Mouse (Mus musculus) hindbrain, embryonic 12.5 days (tissue): Measurements from ENCODE around the gene Snx10. TPM values are rescaled to one million over a fixed set of nuclear protein-coding genes. Genes with fewer than 3 reads are reported as not detected.

Source experiments
- ATAC-seq: fragments of 200-750 bp; cut with Nextera tagmentation; 2 replicates; pipeline ENCODE4 v1.8.0; 2017; ENCODE audit warnings: moderate TSS enrichment; ENCODE audit not compliant: low FRiP score
- H3K27ac ChIP-seq: fragments of 300-500 bp; sonication (generic); 2 replicates; pipeline ENCODE4 v1.5.1; 2016; ENCODE audit warnings: mild to moderate bottlenecking
- H3K27me3 ChIP-seq: fragments of 300-500 bp; sonication (generic); 2 replicates; pipeline ENCODE4 v1.6.1; 2016; ENCODE audit warnings: mild to moderate bottlenecking
- H3K36me3 ChIP-seq: fragments of 300-500 bp; sonication (generic); 2 replicates; pipeline ENCODE4 v1.6.1; 2016; ENCODE audit warnings: mild to moderate bottlenecking
- H3K4me1 ChIP-seq: fragments of 300-500 bp; sonication (generic); 2 replicates; pipeline ENCODE4 v1.6.1; 2016
- H3K4me2 ChIP-seq: fragments of 300-500 bp; sonication (generic); replicated peaks from 2 replicates; pipeline ENCODE4 v1.6.1; 2016; ENCODE audit warnings: mild to moderate bottlenecking
- H3K4me3 ChIP-seq: fragments of 300-500 bp; sonication (generic); 2 replicates; pipeline ENCODE4 v1.5.1; 2016; ENCODE audit warnings: mild to moderate bottlenecking
- H3K9ac ChIP-seq: fragments of 300-500 bp; sonication (generic); 2 replicates; pipeline ENCODE4 v1.6.1; 2016; ENCODE audit warnings: mild to moderate bottlenecking, moderate library complexity
- H3K9me3 ChIP-seq: fragments of 300-500 bp; sonication (generic); replicated peaks from 2 replicates; pipeline ENCODE4 v1.6.1; 2016; ENCODE audit warnings: mild to moderate bottlenecking
- WGBS: fragments of 180-500 bp; shearing (Covaris S2); methylation state at CpG from one replicate; pipeline ENCODE4 v1.1.7; 2016; 5-methylcytosine and 5-hydroxymethylcytosine counted together
- polyA plus RNA-seq: library from polyadenylated mRNA; unstranded; fragments of >200 nt; fragmentation: Nextera tagmentation; extraction: Ambion mirVana; gene quantifications from 2 replicates; pipeline ENCODE4 v1.2.1, GENCODE M21; 2016

Snx10 gene
- polyA plus RNA-seq, 1 experiment from 2014 or later, result 43.1 TPM

GRCm38 (mm10) chr6:51508750-51509648, 14.7 kb upstream of the Snx10 start:
- Histone ChIP-seq H3K4me1 (no peaks in the 10 kb centered on the region), H3K27me3 (no peaks in the 10 kb centered on the region), H3K27ac (no peak overlapping the region), H3K4me3 (peak overlapping the region; percentile 27), H3K36me3 (no peaks in the 10 kb centered on the region), H3K9me3 (no peaks in the 10 kb centered on the region), H3K9ac (peak overlapping the region; percentile 39; the same call in 1 of the 2 replicates), H3K4me2 (peak overlapping the region; percentile 48)
- no peak for ATAC-seq
- 27% methylated on average over 18 of the region's 18 CpGs for WGBS

- H3K4me3 ChIP-seq, result no peak overlapping the region
- no peak overlapping the region for H3K27ac ChIP-seq
- H3K36me3 ChIP-seq, result no peaks in the 10 kb centered on the region
- 33% methylated on average over 5 of the region's 5 CpGs for WGBS
- H3K4me2 ChIP-seq, result no peak overlapping the region
- ATAC-seq, result no peak
- H3K9me3 ChIP-seq, result no peaks in the 10 kb centered on the region
- no peak overlapping the region for H3K9ac ChIP-seq
- H3K27me3 ChIP-seq, result no peaks in the 10 kb centered on the region
- no peaks in the 10 kb centered on the region for H3K4me1 ChIP-seq
These were observed 13.6 kb upstream of the Snx10 start for GRCm38 (mm10) chr6:51510094-51510493.

- no peak for ATAC-seq
- H3K27me3 ChIP-seq, result no peaks in the 10 kb centered on the region
- no peak overlapping the region for H3K9ac ChIP-seq
- H3K27ac ChIP-seq, result no peak overlapping the region
- 52% methylated on average over 1 of the region's 1 CpGs for WGBS
- H3K36me3 ChIP-seq, result no peaks in the 10 kb centered on the region
- H3K9me3 ChIP-seq, result no peaks in the 10 kb centered on the region
- H3K4me2 ChIP-seq, result no peak overlapping the region
- H3K4me3 ChIP-seq, result no peak overlapping the region
- H3K4me1 ChIP-seq, result no peaks in the 10 kb centered on the region
These were observed 12.8 kb upstream of the Snx10 start for GRCm38 (mm10) chr6:51510946-51511345.

GRCm38 (mm10) chr6:51513745-51514144, 10.0 kb upstream of the Snx10 start:
- no peak overlapping the region for H3K4me3 ChIP-seq
- no peak overlapping the region for H3K9ac ChIP-seq
- no peak overlapping the region for H3K4me2 ChIP-seq
- H3K36me3 ChIP-seq, result no peaks in the 10 kb centered on the region
- 78% methylated on average over 3 of the region's 3 CpGs for WGBS
- H3K9me3 ChIP-seq, result no peaks in the 10 kb centered on the region
- no peaks in the 10 kb centered on the region for H3K27me3 ChIP-seq
- H3K4me1 ChIP-seq, result no peaks in the 10 kb centered on the region
- H3K27ac ChIP-seq, result no peak overlapping the region
- no peak for ATAC-seq

GRCm38 (mm10) chr6:51514860-51515259, 8.8 kb upstream of the Snx10 start:
- H3K4me1 ChIP-seq, result no peaks in the 10 kb centered on the region
- WGBS, result 94% methylated on average over 7 of the region's 7 CpGs
- H3K9ac ChIP-seq, result no peak overlapping the region
- no peak overlapping the region for H3K27ac ChIP-seq
- no peak overlapping the region for H3K4me3 ChIP-seq
- no peaks in the 10 kb centered on the region for H3K27me3 ChIP-seq
- ATAC-seq, result no peak
- H3K9me3 ChIP-seq, result no peaks in the 10 kb centered on the region
- no peaks in the 10 kb centered on the region for H3K36me3 ChIP-seq
- H3K4me2 ChIP-seq, result no peak overlapping the region

GRCm38 (mm10) chr6:51523310-51523709, 391 bp upstream of the Snx10 start:
- Histone ChIP-seq H3K4me1 (peaks cover 10% of the 10 kb centered on the region), H3K36me3 (no peaks in the 10 kb centered on the region), H3K4me3 (peak overlapping the region; percentile 69), H3K9ac (no peak overlapping the region), H3K27me3 (no peaks in the 10 kb centered on the region), H3K27ac (no peak overlapping the region), H3K4me2 (peak overlapping the region; percentile 69), H3K9me3 (no peaks in the 10 kb centered on the region)
- WGBS, result 22% methylated on average over 5 of the region's 5 CpGs
- no peak for ATAC-seq

- ATAC-seq, result peak; percentile 68
- Histone ChIP-seq H3K9ac (peak overlapping the region; percentile 71), H3K4me3 (peak overlapping the region; percentile 69), H3K36me3 (no peaks in the 10 kb centered on the region), H3K9me3 (no peaks in the 10 kb centered on the region), H3K27me3 (no peaks in the 10 kb centered on the region), H3K27ac (peak overlapping the region; percentile 72; the same call in 1 of the 2 replicates), H3K4me1 (peaks cover 16% of the 10 kb centered on the region), H3K4me2 (peak overlapping the region; percentile 69)
- WGBS, result 1% methylated on average over 21 of the region's 21 CpGs
These were observed 725 bp downstream of the Snx10 start for GRCm38 (mm10) chr6:51524321-51524931.

GRCm38 (mm10) chr6:51525001-51525400, 1.3 kb downstream of the Snx10 start:
- peak overlapping the region; percentile 71 for H3K9ac ChIP-seq
- H3K9me3 ChIP-seq, result no peaks in the 10 kb centered on the region
- H3K27ac ChIP-seq, result 0 out of 2 replicates have a peak overlapping the region, but pooled peaks have one; percentile 40
- ATAC-seq, result peak; percentile 50
- peaks cover 22% of the 10 kb centered on the region for H3K4me1 ChIP-seq
- H3K27me3 ChIP-seq, result no peaks in the 10 kb centered on the region
- WGBS, result 46% methylated on average over 5 of the region's 5 CpGs
- H3K4me3 ChIP-seq, result peak overlapping the region; percentile 69
- H3K4me2 ChIP-seq, result peak overlapping the region; percentile 69
- no peaks in the 10 kb centered on the region for H3K36me3 ChIP-seq

GRCm38 (mm10) chr6:51529457-51529856, 5.8 kb downstream of the Snx10 start:
- WGBS, result 27% methylated on average over 7 of the region's 7 CpGs
- Histone ChIP-seq H3K27ac (peak overlapping the region; percentile 60), H3K4me3 (no peak overlapping the region), H3K27me3 (no peaks in the 10 kb centered on the region), H3K9ac (no peak overlapping the region), H3K4me2 (no peak overlapping the region), H3K4me1 (peaks cover 19% of the 10 kb centered on the region), H3K36me3 (no peaks in the 10 kb centered on the region), H3K9me3 (no peaks in the 10 kb centered on the region; the same call in 1 of the 2 replicates)
- 0 out of 2 replicates have a peak, but pooled peaks have one; percentile 33 for ATAC-seq

- WGBS, result 65% methylated on average over 6 of the region's 6 CpGs
These were observed 9.9 kb downstream of the Snx10 start for GRCm38 (mm10) chr6:51533467-51534200.

GRCm38 (mm10) chr6:51535571-51535970, 11.9 kb downstream of the Snx10 start:
- no peak for ATAC-seq
- peaks cover 3% of the 10 kb centered on the region; the same call in 1 of the 2 replicates for H3K36me3 ChIP-seq
- H3K27me3 ChIP-seq, result no peaks in the 10 kb centered on the region
- no peak overlapping the region for H3K9ac ChIP-seq
- H3K4me2 ChIP-seq, result no peak overlapping the region
- H3K4me1 ChIP-seq, result no peaks in the 10 kb centered on the region
- WGBS, result 80% methylated on average over 10 of the region's 10 CpGs
- no peak overlapping the region for H3K4me3 ChIP-seq
- H3K27ac ChIP-seq, result no peak overlapping the region
- H3K9me3 ChIP-seq, result no peaks in the 10 kb centered on the region

More at GRCm38 (mm10) chr6:51533467-51534200, 9.9 kb downstream of the Snx10 start:
- no peak for ATAC-seq
- no peaks in the 10 kb centered on the region for H3K36me3 ChIP-seq
- H3K27ac ChIP-seq, result no peak overlapping the region
- H3K4me3 ChIP-seq, result no peak overlapping the region
- peaks cover 10% of the 10 kb centered on the region for H3K4me1 ChIP-seq
- H3K9me3 ChIP-seq, result no peaks in the 10 kb centered on the region; the same call in 1 of the 2 replicates
- H3K4me2 ChIP-seq, result no peak overlapping the region
- no peak overlapping the region for H3K9ac ChIP-seq
- no peaks in the 10 kb centered on the region for H3K27me3 ChIP-seq

- H3K4me2 ChIP-seq, result no peak overlapping the region
- no peak overlapping the region for H3K27ac ChIP-seq
- peaks cover 3% of the 10 kb centered on the region; the same call in 1 of the 2 replicates for H3K36me3 ChIP-seq
- H3K9me3 ChIP-seq, result no peaks in the 10 kb centered on the region
- H3K4me1 ChIP-seq, result peaks cover 21% of the 10 kb centered on the region
- no peak overlapping the region for H3K4me3 ChIP-seq
- H3K9ac ChIP-seq, result no peak overlapping the region
- H3K27me3 ChIP-seq, result no peaks in the 10 kb centered on the region
- ATAC-seq, result no peak
- 94% methylated on average over 6 of the region's 6 CpGs for WGBS
These were observed 16.8 kb downstream of the Snx10 start for GRCm38 (mm10) chr6:51540525-51540924.
